Mouse (Mus musculus): Measurements from ENCODE around the gene Gm10697. TPM values are rescaled to one million over a fixed set of nuclear protein-coding genes. Genes with fewer than 3 reads are reported as not detected.
"Not testable (repeated sequence)": the region's sequence is repeated elsewhere in the genome, so short reads cannot be mapped to it uniquely, and the experiment has no call there.

Gene Gm10697
- total RNA-seq (2014; rRNA removed) (not detected in 2 replicates), polyA plus RNA-seq (2015; fragmentation: Nextera tagmentation; extraction: Ambion mirVana) (not detected in 2 replicates)

- H3K27me3 ChIP-seq (ENCODE audit: insufficient read depth, low read length); DNase-seq; H3K9me3 ChIP-seq (ENCODE audit: low read length); ATAC-seq; H3K4me1 ChIP-seq (ENCODE audit: insufficient read depth); H3K4me2 ChIP-seq (ENCODE audit: low read depth); H3K4me3 ChIP-seq (ENCODE audit: low read depth, low read length); H3K9ac ChIP-seq; H3K27ac ChIP-seq (ENCODE audit: low read depth, low read length); H3K36me3 ChIP-seq (ENCODE audit: insufficient read depth): not testable (repeated sequence)
- WGBS = 71% methylated on average over 1 of the region's 3 CpGs
Observed at GRCm38 (mm10) chr3:94072544-94072943, at the start of gene Gm10697. Gene Gm10697, minus strand, starts transcription at chr3:94072644.

DNA sequence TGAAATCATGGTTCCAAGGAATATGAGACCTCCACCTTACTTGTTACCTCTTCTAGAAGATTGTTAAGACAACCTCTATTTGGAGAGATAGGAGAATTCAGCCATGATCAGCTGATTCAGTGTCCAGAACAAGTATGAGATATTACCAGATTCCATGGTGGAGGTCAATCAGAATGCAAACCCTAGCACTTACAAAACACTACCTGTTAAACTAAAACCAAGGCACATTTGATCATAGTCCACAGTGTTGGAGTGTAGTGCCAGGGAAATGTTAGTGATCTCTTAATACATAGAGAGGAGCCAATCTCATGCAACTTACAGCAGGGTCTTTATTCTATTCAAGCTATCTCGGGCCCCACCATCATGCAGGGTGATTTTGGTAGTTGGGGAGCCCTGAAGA lies 42.6 kb upstream of the Gm10697 start:
- not testable (repeated sequence) for H3K36me3 ChIP-seq (ENCODE audit: insufficient read depth); DNase-seq; H3K4me3 ChIP-seq (ENCODE audit: low read depth, low read length); H3K4me1 ChIP-seq (ENCODE audit: insufficient read depth); H3K27ac ChIP-seq (ENCODE audit: low read depth, low read length); H3K27me3 ChIP-seq (ENCODE audit: insufficient read depth, low read length); H3K9ac ChIP-seq; H3K9me3 ChIP-seq (ENCODE audit: low read length); ATAC-seq; H3K4me2 ChIP-seq (ENCODE audit: low read depth)
- 67% methylated on average over 1 of the region's 1 CpGs for WGBS

- H3K36me3 ChIP-seq (ENCODE audit: insufficient read depth); H3K27ac ChIP-seq (ENCODE audit: low read depth, low read length); H3K4me1 ChIP-seq (ENCODE audit: insufficient read depth); H3K9me3 ChIP-seq (ENCODE audit: low read length); ATAC-seq; H3K4me3 ChIP-seq (ENCODE audit: low read depth, low read length); H3K4me2 ChIP-seq (ENCODE audit: low read depth); H3K9ac ChIP-seq; H3K27me3 ChIP-seq (ENCODE audit: insufficient read depth, low read length); DNase-seq: not testable (repeated sequence)
- WGBS = 86% methylated on average over 1 of the region's 3 CpGs
Observed at GRCm38 (mm10) chr3:94054785-94055184, 17.7 kb downstream of the Gm10697 start, which contains the start of gene Gm9125. Gene Gm9125, minus strand, starts transcription at chr3:94054885.

- H3K4me1 ChIP-seq (ENCODE audit: insufficient read depth); H3K4me3 ChIP-seq (ENCODE audit: low read depth, low read length); H3K4me2 ChIP-seq (ENCODE audit: low read depth); H3K27ac ChIP-seq (ENCODE audit: low read depth, low read length); H3K9me3 ChIP-seq (ENCODE audit: low read length); H3K36me3 ChIP-seq (ENCODE audit: insufficient read depth); ATAC-seq; H3K27me3 ChIP-seq (ENCODE audit: insufficient read depth, low read length); H3K9ac ChIP-seq; DNase-seq: not testable (repeated sequence)
- no CpG with 5 or more reads among the region's 5 CpGs for WGBS
Observed at GRCm38 (mm10) chr3:94049566-94050121, 22.8 kb downstream of the Gm10697 start.

GRCm38 (mm10) chr3:94038241-94038640 lies 34.2 kb downstream of the Gm10697 start:
- not testable (repeated sequence) for H3K4me1 ChIP-seq (ENCODE audit: insufficient read depth); H3K4me3 ChIP-seq (ENCODE audit: low read depth, low read length); H3K9ac ChIP-seq; H3K27ac ChIP-seq (ENCODE audit: low read depth, low read length); H3K36me3 ChIP-seq (ENCODE audit: insufficient read depth); ATAC-seq; DNase-seq; H3K9me3 ChIP-seq (ENCODE audit: low read length); H3K27me3 ChIP-seq (ENCODE audit: insufficient read depth, low read length); H3K4me2 ChIP-seq (ENCODE audit: low read depth)
- WGBS = 100% methylated on average over 1 of the region's 1 CpGs

DNA sequence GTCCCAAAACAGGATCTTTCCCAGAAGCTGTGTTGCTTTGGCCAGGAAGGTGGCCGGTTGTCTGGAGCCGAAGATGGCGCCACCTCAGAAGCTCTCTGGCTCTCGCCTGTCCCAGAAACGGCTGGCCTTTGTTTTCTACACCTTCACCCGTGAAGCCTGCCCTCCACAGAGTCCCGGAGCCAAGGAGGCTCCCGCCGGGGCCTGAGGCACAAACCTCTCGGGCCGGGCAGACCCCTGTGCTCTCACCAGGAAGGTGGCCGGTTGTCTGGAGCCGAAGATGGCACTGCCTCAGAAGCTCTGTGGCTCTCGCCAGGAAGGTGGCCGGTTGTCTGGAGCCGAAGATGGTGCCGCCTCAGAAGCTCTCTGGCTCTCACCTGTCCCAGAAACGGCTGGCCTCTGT lies 38.0 kb downstream of the Gm10697 start:
- not testable (repeated sequence) for H3K4me3 ChIP-seq (ENCODE audit: low read depth, low read length); H3K27me3 ChIP-seq (ENCODE audit: insufficient read depth, low read length); H3K9ac ChIP-seq; H3K4me1 ChIP-seq (ENCODE audit: insufficient read depth); H3K4me2 ChIP-seq (ENCODE audit: low read depth); H3K36me3 ChIP-seq (ENCODE audit: insufficient read depth); H3K27ac ChIP-seq (ENCODE audit: low read depth, low read length); ATAC-seq; H3K9me3 ChIP-seq (ENCODE audit: low read length); DNase-seq
- 96% methylated on average over 15 of the region's 18 CpGs for whole genome bisulfite sequencing

Other genes with a start within 250 kb of the Gm10697 start
- gene Tdpoz3, start 246.6 kb downstream of the Gm10697 start, total RNA-seq (2014; rRNA removed) = not detected in 2 replicates
- gene Tdpoz3, start 246.6 kb downstream of the Gm10697 start, polyA plus RNA-seq (2015; fragmentation: Nextera tagmentation; extraction: Ambion mirVana) = not detected in 2 replicates
- not detected in 2 replicates for gene Gm9117, start 129.1 kb downstream of the Gm10697 start, total RNA-seq (2014; rRNA removed)
- not detected in 2 replicates for gene Gm9117, start 129.1 kb downstream of the Gm10697 start, polyA plus RNA-seq (2015; fragmentation: Nextera tagmentation; extraction: Ambion mirVana)
- not detected in 2 replicates for gene Tdpoz5, start 111.3 kb downstream of the Gm10697 start, total RNA-seq (2014; rRNA removed)
- gene Tdpoz5, start 111.3 kb downstream of the Gm10697 start, polyA plus RNA-seq (2015; fragmentation: Nextera tagmentation; extraction: Ambion mirVana) = not detected in 2 replicates
- not detected in 2 replicates for gene Gm9125, start 17.8 kb downstream of the Gm10697 start, total RNA-seq (2014; rRNA removed)
- gene Gm9125, start 17.8 kb downstream of the Gm10697 start, polyA plus RNA-seq (2015; fragmentation: Nextera tagmentation; extraction: Ambion mirVana) = not detected in 2 replicates
- gene Gm10696, start 105.5 kb upstream of the Gm10697 start, total RNA-seq (2014; rRNA removed) = not detected in 2 replicates
- not detected in 2 replicates for gene Gm10696, start 105.5 kb upstream of the Gm10697 start, polyA plus RNA-seq (2015; fragmentation: Nextera tagmentation; extraction: Ambion mirVana)
- 0.14 TPM in 1 of 2 replicates, not detected in the other for gene Gm5286, start 124.1 kb upstream of the Gm10697 start, total RNA-seq (2014; rRNA removed)
- not detected in 2 replicates for gene Gm5286, start 124.1 kb upstream of the Gm10697 start, polyA plus RNA-seq (2015; fragmentation: Nextera tagmentation; extraction: Ambion mirVana)
- not detected in 2 replicates for gene Gm4778, start 191.4 kb upstream of the Gm10697 start, total RNA-seq (2014; rRNA removed)
- not detected in 2 replicates for gene Gm4778, start 191.4 kb upstream of the Gm10697 start, polyA plus RNA-seq (2015; fragmentation: Nextera tagmentation; extraction: Ambion mirVana)
- gene Them4, start 237.4 kb upstream of the Gm10697 start, total RNA-seq (2014; rRNA removed) = 34.3 and 37.7 TPM in 2 replicates
- 52.6 and 59.3 TPM in 2 replicates for gene Them4, start 237.4 kb upstream of the Gm10697 start, polyA plus RNA-seq (2015; fragmentation: Nextera tagmentation; extraction: Ambion mirVana)